Mouse (Mus musculus) ES-E14 (cell line): Measurements from ENCODE around the gene Kdm1b.

Experiments
- HCFC1 ChIP-seq: IDR thresholded peaks from 2 replicates; pipeline ENCODE4 v1.6.1; 2012; ENCODE audit warnings: low read length, inconsistent platforms, borderline replicate concordance; ENCODE audit not compliant: insufficient read depth
- MAFK ChIP-seq: IDR thresholded peaks from 2 replicates; pipeline ENCODE4 v1.6.1; 2014; ENCODE audit warnings: mild to moderate bottlenecking, low read depth, low read length, inconsistent platforms; ENCODE audit not compliant: insufficient read depth
- ZC3H11A ChIP-seq: IDR thresholded peaks from 2 replicates; pipeline ENCODE4 v1.6.1; 2012; ENCODE audit warnings: low read depth, mild to moderate bottlenecking, inconsistent platforms, low read length, borderline replicate concordance
- ZNF384 ChIP-seq: IDR thresholded peaks from 2 replicates; pipeline ENCODE4 v1.6.1; 2012; ENCODE audit warnings: low read depth, low read length, inconsistent platforms

GRCm38 (mm10) chr13:47089271-47089670 lies 46.0 kb downstream of the Kdm1b start:
- TF ChIP-seq ZC3H11A (no peak), HCFC1 (no peak), ZNF384 (no peak), MAFK (no peak)
